Mouse (Mus musculus) heart, embryonic 15.5 days (tissue): ENCODE data around the gene Nt5dc3. TPM values are rescaled to one million over a fixed set of nuclear protein-coding genes. Genes with fewer than 3 reads are reported as not detected.
A peak's percentile ranks its signal among the peaks of the same experiment; 100 is the strongest.

Experiments used
- ATAC-seq: fragments of 200-750 bp; cut with Nextera tagmentation; replicated peaks from 2 replicates; pipeline ENCODE4 v1.8.0; 2017; ENCODE audit warnings: low read depth, moderate TSS enrichment; ENCODE audit not compliant: insufficient number of reproducible peaks, insufficient read depth, low FRiP score
- H3K27ac ChIP-seq: fragments of 300-500 bp; sonication (generic); 2 replicates; pipeline ENCODE4 v1.5.1; 2015; ENCODE audit warnings: mild to moderate bottlenecking, inconsistent platforms
- H3K27me3 ChIP-seq: fragments of 300-500 bp; sonication (generic); 2 replicates; pipeline ENCODE4 v1.6.1; 2015; ENCODE audit warnings: inconsistent platforms
- H3K36me3 ChIP-seq: fragments of 300-500 bp; sonication (generic); 2 replicates; pipeline ENCODE4 v1.6.1; 2015; ENCODE audit warnings: mild to moderate bottlenecking, inconsistent platforms
- H3K4me1 ChIP-seq: fragments of 300-500 bp; sonication (generic); replicated peaks from 2 replicates; pipeline ENCODE4 v1.6.1; 2015; ENCODE audit warnings: inconsistent platforms
- H3K4me2 ChIP-seq: fragments of 300-500 bp; sonication (generic); 2 replicates; pipeline ENCODE4 v1.6.1; 2015; ENCODE audit warnings: inconsistent platforms, mild to moderate bottlenecking, moderate library complexity
- H3K4me3 ChIP-seq: fragments of 300-500 bp; sonication (generic); 2 replicates; pipeline ENCODE4 v1.5.1; 2015; ENCODE audit warnings: mild to moderate bottlenecking, inconsistent platforms
- H3K9ac ChIP-seq: fragments of 300-500 bp; sonication (generic); 2 replicates; pipeline ENCODE4 v1.6.1; 2015; ENCODE audit warnings: mild to moderate bottlenecking, inconsistent platforms
- H3K9me3 ChIP-seq: fragments of 300-500 bp; sonication (generic); replicated peaks from 2 replicates; pipeline ENCODE4 v1.6.1; 2016; ENCODE audit warnings: inconsistent platforms
- WGBS: fragments of 180-500 bp; shearing (Covaris S2); methylation state at CpG from one replicate; pipeline ENCODE4 v1.1.7; 2015; ENCODE audit warnings: mixed read lengths; 5-methylcytosine and 5-hydroxymethylcytosine counted together
- polyA plus RNA-seq: library from polyadenylated mRNA; unstranded; fragments of >200 nt; fragmentation: Nextera tagmentation; extraction: Ambion mirVana; gene quantifications from 2 replicates; pipeline ENCODE4 v1.2.1, GENCODE M21; 2015

The Nt5dc3 gene
- polyA plus RNA-seq, 1 experiment from 2014 or later, result 3.4 TPM

- peaks cover 51% of the 10 kb centered on the region for H3K4me1 ChIP-seq
- H3K9me3 ChIP-seq, result no peaks in the 10 kb centered on the region
- ATAC-seq, result no peak
- peak overlapping the region; percentile 80 for H3K4me3 ChIP-seq
- peak overlapping the region; percentile 93 for H3K27ac ChIP-seq
- H3K4me2 ChIP-seq, result peak overlapping the region; percentile 95
- no peaks in the 10 kb centered on the region for H3K27me3 ChIP-seq
- H3K36me3 ChIP-seq, result no peaks in the 10 kb centered on the region
- 19% methylated on average over 12 of the region's 12 CpGs for WGBS
- H3K9ac ChIP-seq, result peak overlapping the region; percentile 90
These were observed 1.2 kb downstream of the Nt5dc3 start for GRCm38 (mm10) chr10:86779816-86780500.

DNA sequence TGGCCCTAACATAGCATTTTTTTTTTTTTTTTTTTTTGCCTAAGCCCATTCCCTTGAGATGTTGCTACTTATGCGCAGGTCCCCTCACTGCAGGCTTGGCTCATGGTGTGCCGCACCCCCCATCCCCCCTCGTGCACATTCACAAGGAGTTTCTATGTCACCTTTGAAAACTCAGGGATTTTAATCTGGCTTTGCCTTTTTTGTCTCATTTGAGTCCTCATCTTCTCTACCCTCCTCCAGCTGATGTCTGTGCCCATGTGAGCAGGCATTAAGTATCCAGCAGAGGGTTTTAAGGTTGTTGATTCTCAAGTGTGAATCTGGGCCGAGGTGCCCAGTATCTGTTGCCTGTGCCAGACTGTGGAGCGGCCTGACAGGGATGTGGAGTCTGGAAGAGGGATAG lies 2.8 kb downstream of the Nt5dc3 start:
- Histone ChIP-seq H3K36me3 (no peaks in the 10 kb centered on the region), H3K9ac (no peak overlapping the region), H3K27ac (0 out of 2 replicates have a peak overlapping the region, but pooled peaks have one; percentile 20), H3K4me1 (peaks cover 54% of the 10 kb centered on the region), H3K4me2 (no peak overlapping the region), H3K4me3 (no peak overlapping the region), H3K27me3 (no peaks in the 10 kb centered on the region), H3K9me3 (no peaks in the 10 kb centered on the region)
- no peak for ATAC-seq
- 59% methylated on average over 5 of the region's 5 CpGs for WGBS

GRCm38 (mm10) chr10:86782656-86783055 lies 3.9 kb downstream of the Nt5dc3 start:
- Histone ChIP-seq H3K36me3 (no peaks in the 10 kb centered on the region), H3K4me3 (no peak overlapping the region), H3K27me3 (no peaks in the 10 kb centered on the region), H3K4me1 (peaks cover 47% of the 10 kb centered on the region), H3K27ac (no peak overlapping the region), H3K4me2 (no peak overlapping the region), H3K9me3 (no peaks in the 10 kb centered on the region), H3K9ac (no peak overlapping the region)
- 77% methylated on average over 5 of the region's 5 CpGs for WGBS
- ATAC-seq, result no peak

- Histone ChIP-seq H3K27ac (no peak overlapping the region), H3K9ac (no peak overlapping the region), H3K4me2 (no peak overlapping the region), H3K27me3 (no peaks in the 10 kb centered on the region), H3K36me3 (no peaks in the 10 kb centered on the region), H3K9me3 (no peaks in the 10 kb centered on the region), H3K4me1 (peaks cover 49% of the 10 kb centered on the region), H3K4me3 (no peak overlapping the region)
- 83% methylated on average over 5 of the region's 5 CpGs for WGBS
- no peak for ATAC-seq
These were observed 4.8 kb downstream of the Nt5dc3 start for GRCm38 (mm10) chr10:86783561-86783960.

DNA sequence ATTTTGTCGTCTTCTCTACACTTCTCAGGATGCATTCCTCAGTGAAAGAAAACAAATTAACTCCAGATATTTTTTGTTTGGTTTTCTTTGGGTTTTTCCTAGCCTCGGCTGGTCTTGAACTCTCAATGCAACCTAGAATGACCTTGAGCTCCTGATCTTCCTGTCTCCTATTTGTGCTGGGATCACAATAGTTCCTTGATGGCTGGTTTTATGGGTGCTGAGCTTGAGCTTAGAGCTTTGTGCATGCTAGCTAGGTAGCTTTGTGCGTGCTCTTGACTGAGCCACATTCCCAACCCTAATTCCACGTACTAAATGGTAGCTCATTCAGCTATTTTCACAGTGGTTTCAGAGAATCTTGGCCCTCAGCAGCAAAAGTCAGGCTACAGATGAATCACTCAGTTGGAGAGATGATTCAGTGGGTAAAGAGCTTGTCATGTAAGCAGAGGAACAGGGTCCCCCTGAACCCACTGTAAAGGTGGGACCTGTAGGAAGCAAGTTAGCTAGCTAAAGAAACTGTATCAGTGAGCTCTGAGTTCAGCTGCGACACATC lies 5.4 kb downstream of the Nt5dc3 start:
- Histone ChIP-seq H3K36me3 (no peaks in the 10 kb centered on the region), H3K27me3 (no peaks in the 10 kb centered on the region), H3K4me3 (no peak overlapping the region), H3K27ac (no peak overlapping the region), H3K9ac (no peak overlapping the region), H3K4me1 (peaks cover 50% of the 10 kb centered on the region), H3K4me2 (no peak overlapping the region), H3K9me3 (no peaks in the 10 kb centered on the region)
- ATAC-seq, result no peak
- 83% methylated on average over 5 of the region's 5 CpGs for WGBS

DNA sequence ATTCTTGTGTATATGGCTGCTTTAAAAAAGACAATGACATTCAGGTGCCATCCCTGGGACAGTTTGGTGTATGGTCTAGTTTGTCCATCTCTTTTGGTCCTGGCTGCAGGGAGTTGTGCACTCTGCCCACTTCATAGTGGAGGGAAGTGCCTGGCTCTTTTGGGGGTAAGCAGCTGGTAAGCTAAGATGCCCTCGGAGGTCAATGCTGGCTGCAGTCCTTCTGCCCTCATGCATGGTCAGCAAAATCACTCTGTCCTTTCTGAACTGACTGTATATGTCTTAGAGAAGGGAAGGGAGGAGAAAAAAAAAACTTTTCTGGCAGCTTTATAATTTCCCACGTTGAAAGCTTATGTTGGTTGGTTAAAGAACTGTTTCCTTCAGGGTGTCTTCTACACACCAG lies 6.6 kb downstream of the Nt5dc3 start:
- Histone ChIP-seq H3K4me3 (no peak overlapping the region), H3K36me3 (no peaks in the 10 kb centered on the region)
- 66% methylated on average over 2 of the region's 2 CpGs for WGBS

DNA sequence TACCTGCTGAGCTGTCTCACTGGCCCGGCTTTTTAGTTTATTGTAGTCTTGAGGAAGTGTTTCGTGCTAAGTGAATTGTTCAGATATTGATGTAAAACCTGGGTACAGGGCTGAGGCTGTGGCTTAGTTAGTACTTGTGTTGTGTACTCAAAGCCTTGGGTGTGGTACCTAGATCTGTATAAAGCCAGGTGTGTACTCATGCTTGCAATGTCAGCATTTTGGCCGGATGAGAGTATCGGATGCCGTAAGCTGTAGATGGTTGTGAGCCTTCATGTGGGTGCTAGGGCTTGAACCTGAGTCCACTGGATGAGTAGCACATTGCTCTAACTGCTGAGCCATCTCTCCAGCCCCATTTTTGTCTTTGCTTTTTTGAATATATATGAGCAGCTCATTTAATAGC lies 7.3 kb downstream of the Nt5dc3 start:
- H3K27me3 ChIP-seq, result no peaks in the 10 kb centered on the region
- no peak overlapping the region for H3K27ac ChIP-seq
- no peaks in the 10 kb centered on the region for H3K36me3 ChIP-seq
- H3K9ac ChIP-seq, result no peak overlapping the region
- no peak overlapping the region for H3K4me2 ChIP-seq
- H3K4me1 ChIP-seq, result peaks cover 41% of the 10 kb centered on the region
- no peak overlapping the region for H3K4me3 ChIP-seq
- no peaks in the 10 kb centered on the region for H3K9me3 ChIP-seq
- WGBS, result 89% methylated on average over 5 of the region's 5 CpGs
- no peak for ATAC-seq

More for the DNA sequence above, 6.6 kb downstream of the Nt5dc3 start:
- Histone ChIP-seq H3K4me2 (no peak overlapping the region), H3K9ac (no peak overlapping the region), H3K27me3 (no peaks in the 10 kb centered on the region), H3K27ac (no peak overlapping the region), H3K9me3 (no peaks in the 10 kb centered on the region), H3K4me1 (peaks cover 44% of the 10 kb centered on the region)
- ATAC-seq, result no peak

DNA sequence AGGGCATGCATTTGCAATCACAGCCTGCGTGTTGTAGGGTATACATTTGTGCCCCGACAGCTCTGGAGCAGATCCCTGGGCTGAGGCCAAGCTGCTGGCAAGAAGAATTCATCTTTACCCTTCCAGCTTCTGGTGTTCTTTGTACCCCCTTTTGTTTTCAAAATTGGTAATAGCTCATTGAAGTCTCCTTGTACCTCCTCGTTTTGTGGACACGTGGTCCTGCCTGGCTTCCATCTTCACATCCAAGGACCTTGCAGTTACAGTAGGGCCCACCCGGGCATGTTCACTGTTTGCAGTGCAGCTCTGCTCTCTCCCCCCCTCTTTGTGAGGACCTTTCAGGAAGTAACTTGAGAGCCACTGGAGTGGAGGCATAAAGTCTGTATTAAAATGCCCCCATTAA lies 9.4 kb downstream of the Nt5dc3 start:
- H3K27ac ChIP-seq, result no peak overlapping the region
- WGBS, result 56% methylated on average over 5 of the region's 5 CpGs
- no peak overlapping the region for H3K9ac ChIP-seq
- ATAC-seq, result no peak
- peaks cover 42% of the 10 kb centered on the region for H3K4me1 ChIP-seq
- H3K9me3 ChIP-seq, result no peaks in the 10 kb centered on the region
- H3K27me3 ChIP-seq, result no peaks in the 10 kb centered on the region
- H3K4me3 ChIP-seq, result no peak overlapping the region
- no peaks in the 10 kb centered on the region for H3K36me3 ChIP-seq
- H3K4me2 ChIP-seq, result no peak overlapping the region

DNA sequence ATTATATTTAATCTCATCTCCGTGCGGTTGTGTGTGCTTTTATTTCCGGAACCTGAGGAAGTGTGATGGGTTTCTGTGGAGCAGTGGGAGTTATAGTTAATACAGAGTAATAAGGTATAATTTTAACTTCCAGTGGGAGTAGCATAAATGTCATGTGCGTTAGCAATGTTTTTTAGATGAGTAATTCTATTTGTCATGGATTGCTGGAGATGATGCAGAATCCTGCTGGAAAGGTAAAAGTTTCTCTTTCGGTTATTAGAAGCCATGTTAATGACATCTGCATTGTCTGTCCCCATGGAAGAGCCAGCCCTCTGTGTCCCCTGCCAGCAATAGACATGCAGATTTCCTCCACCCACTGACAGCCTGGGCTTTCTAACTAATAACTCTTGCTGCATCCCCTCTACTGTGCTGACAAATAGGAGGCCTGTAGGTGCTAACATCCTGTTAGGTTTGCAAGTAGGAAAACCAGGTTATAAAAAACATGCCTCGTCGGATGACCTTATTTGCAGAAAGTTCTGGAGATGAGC lies 10.4 kb downstream of the Nt5dc3 start:
- no peak for ATAC-seq
- no peak overlapping the region for H3K27ac ChIP-seq
- H3K4me1 ChIP-seq, result peaks cover 48% of the 10 kb centered on the region
- no peaks in the 10 kb centered on the region for H3K9me3 ChIP-seq
- H3K27me3 ChIP-seq, result no peaks in the 10 kb centered on the region
- no peak overlapping the region for H3K4me3 ChIP-seq
- no peak overlapping the region for H3K9ac ChIP-seq
- H3K4me2 ChIP-seq, result no peak overlapping the region
- 85% methylated on average over 7 of the region's 7 CpGs for WGBS
- H3K36me3 ChIP-seq, result no peaks in the 10 kb centered on the region

DNA sequence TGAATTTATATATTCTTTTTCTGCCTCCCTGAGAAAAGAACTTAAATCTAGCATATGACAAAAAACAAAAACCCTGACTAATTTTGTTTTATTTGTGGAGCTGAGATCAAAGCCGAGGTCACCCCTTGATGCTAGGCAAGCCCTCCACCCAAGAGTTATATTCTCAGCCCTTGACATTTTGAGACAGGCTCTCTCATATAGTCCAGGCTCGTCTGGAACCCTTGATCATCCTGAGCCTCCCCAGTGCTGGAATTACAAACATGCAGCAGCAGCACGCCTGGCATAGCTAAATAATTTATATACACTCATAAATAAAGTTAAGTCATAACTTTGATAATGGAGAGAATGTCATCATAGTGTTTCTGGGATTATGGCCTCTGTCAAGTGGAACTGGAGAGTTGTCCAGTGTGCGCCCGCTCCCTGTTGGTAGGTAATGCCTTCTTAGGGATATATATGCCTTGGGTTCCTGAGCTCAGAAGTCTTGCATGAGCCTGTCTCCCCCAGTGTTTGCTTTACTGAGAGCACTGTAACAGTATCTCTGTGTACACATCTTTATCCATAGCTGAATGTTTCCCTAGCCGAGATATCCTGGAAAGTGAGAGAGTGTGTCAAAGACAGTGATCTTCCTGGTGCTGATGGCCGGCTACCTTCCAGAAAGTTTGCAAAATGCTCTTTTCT lies 12.8 kb downstream of the Nt5dc3 start:
- Histone ChIP-seq H3K27me3 (no peaks in the 10 kb centered on the region), H3K4me2 (no peak overlapping the region), H3K4me3 (no peak overlapping the region), H3K9me3 (no peaks in the 10 kb centered on the region), H3K4me1 (peaks cover 56% of the 10 kb centered on the region), H3K9ac (no peak overlapping the region), H3K27ac (0 out of 2 replicates have a peak overlapping the region, but pooled peaks have one; percentile 1), H3K36me3 (no peaks in the 10 kb centered on the region)
- WGBS, result 56% methylated on average over 7 of the region's 7 CpGs
- no peak for ATAC-seq

- peak; percentile 39; the same call in 1 of the 2 replicates for ATAC-seq
- no peak overlapping the region for H3K9ac ChIP-seq
- WGBS, result 41% methylated on average over 2 of the region's 2 CpGs
These were observed 14.7 kb downstream of the Nt5dc3 start for GRCm38 (mm10) chr10:86793509-86793951.

More at GRCm38 (mm10) chr10:86793509-86793951, 14.7 kb downstream of the Nt5dc3 start:
- no peak overlapping the region for H3K4me3 ChIP-seq
- H3K4me1 ChIP-seq, result peaks cover 47% of the 10 kb centered on the region
- H3K4me2 ChIP-seq, result no peak overlapping the region
- no peaks in the 10 kb centered on the region for H3K27me3 ChIP-seq
- no peaks in the 10 kb centered on the region for H3K9me3 ChIP-seq
- peak overlapping the region; percentile 75 for H3K27ac ChIP-seq
- H3K36me3 ChIP-seq, result no peaks in the 10 kb centered on the region
